In genomic region chr13:101920384-101920783, GRCm38 (mm10) we compare ENCODE assay signal across 25 mouse cellular contexts.
"Had no signal": no experiment of that assay in that cellular context is flagged by ENCODE, and none has a peak within 500 bp of the region (broad histone marks: within the 10 kb centered on the region; RNA-seq: fewer than 3 reads in every experiment).

No protein-coding gene starts in this region.

- ATAC-seq: forebrain, postnatal 0 days; hindbrain, embryonic 16.5 days; inflammation-experienced regulatory T-cells, adult 6 months; liver, embryonic 12.5 days had no signal

- H3K27ac ChIP-seq: heart, embryonic 10.5 days; hindbrain, embryonic 10.5 days; hindbrain, embryonic 12.5 days; hindbrain, embryonic 14.5 days; kidney, postnatal 0 days; limb, embryonic 13.5 days; liver, embryonic 12.5 days; liver, embryonic 14.5 days had no signal

- H3K27me3 ChIP-seq: heart, embryonic 12.5 days; hindbrain, embryonic 12.5 days; kidney, embryonic 15.5 days; limb, embryonic 15.5 days; liver, embryonic 12.5 days had no signal

- DNase-seq: forebrain, postnatal 0 days; gastrocnemius, postnatal 25 days; heart, postnatal 10 days; heart, postnatal 4 days; kidney, adult 11 months; kidney, adult 2 months; kidney, adult 9 months; kidney, postnatal 14 days; kidney, postnatal 36 days; layer of hippocampus, adult 9-11 months; layer of hippocampus, postnatal 36 days; left cerebral cortex, postnatal 4 days had no signal

- H3K36me3 ChIP-seq: heart, embryonic 10.5 days; heart, embryonic 12.5 days; hindbrain, embryonic 10.5 days; hindbrain, embryonic 12.5 days; kidney, embryonic 15.5 days; limb, embryonic 13.5 days; limb, embryonic 15.5 days; liver, embryonic 12.5 days had no signal

- H3K9ac ChIP-seq: forebrain, postnatal 0 days; heart, embryonic 12.5 days; hindbrain, embryonic 12.5 days; hindbrain, embryonic 14.5 days; kidney, embryonic 15.5 days; limb, embryonic 13.5 days; limb, embryonic 15.5 days; liver, embryonic 12.5 days; liver, embryonic 14.5 days had no signal

- H3K9me3 ChIP-seq: heart, embryonic 10.5 days; heart, embryonic 12.5 days; hindbrain, embryonic 10.5 days; hindbrain, embryonic 12.5 days; kidney, embryonic 15.5 days; limb, embryonic 13.5 days; limb, embryonic 15.5 days; liver, embryonic 12.5 days had no signal

- H3K4me3 ChIP-seq: heart, embryonic 10.5 days; heart, embryonic 12.5 days; hindbrain, embryonic 10.5 days; hindbrain, embryonic 12.5 days; kidney, embryonic 15.5 days; limb, embryonic 13.5 days; limb, embryonic 15.5 days; liver, embryonic 12.5 days had no signal

- H3K4me1 ChIP-seq: hindbrain, embryonic 12.5 days had no signal

- H3K4me2 ChIP-seq: heart, embryonic 12.5 days; hindbrain, embryonic 12.5 days; hindbrain, embryonic 14.5 days; kidney, embryonic 15.5 days; limb, embryonic 13.5 days; limb, embryonic 15.5 days; liver, embryonic 12.5 days had no signal
